Mouse (Mus musculus) spleen, postnatal 10 days (tissue): ENCODE results near the gene Nkd1.

ENCODE experiments used
- DNase-seq, 2 experiments: peaks; one replicate each; pipeline ENCODE4 v3.0.0; 2021 to 2022; ENCODE audit warnings: low spot score in 2 of 2

Gene Nkd1

DNA sequence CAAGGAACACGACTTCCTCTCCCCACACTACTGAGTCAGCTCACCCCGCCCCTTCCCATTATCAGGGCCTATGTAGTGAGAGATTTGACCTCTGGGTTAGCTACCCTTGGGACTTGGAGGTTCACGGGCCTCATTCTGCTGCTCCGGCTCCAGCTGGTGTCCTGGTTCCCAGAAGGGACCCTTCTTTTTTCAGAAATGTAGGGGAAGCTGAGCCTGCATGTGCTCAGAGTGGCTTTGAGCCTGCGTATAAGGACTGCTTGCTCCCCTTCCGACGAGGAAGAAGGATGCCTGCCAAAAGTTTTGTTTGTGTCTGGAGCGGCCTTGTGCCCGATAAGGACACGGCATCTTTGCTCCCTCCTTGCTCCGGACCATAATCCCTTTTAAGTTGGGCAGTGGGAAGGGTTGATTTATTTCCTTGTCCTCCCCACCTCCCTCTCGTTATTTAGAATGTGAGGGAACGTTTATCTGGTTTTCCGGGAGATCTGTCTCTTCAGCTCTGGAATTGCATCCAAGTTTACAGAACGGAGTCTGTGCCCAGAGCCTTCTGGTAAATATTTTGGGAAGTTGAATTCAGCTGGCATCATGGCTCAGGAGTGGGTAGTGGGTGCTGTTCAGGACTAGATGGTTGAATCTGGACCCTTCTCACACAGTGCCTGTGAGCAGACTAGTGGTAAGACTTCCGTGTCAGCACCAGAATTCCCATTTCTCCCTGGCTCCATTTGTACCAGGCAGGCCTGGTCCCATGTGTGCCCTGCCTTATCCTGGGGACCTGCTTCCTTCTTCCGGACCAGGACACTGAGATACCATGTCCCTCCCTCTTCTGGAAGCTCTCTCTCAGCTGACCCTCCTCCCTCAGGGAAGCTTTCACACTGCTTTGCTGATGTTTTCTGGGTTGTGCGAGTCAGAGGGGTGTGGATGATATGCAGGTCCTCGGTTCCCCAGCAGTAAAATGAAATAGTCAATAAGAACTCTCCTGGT lies 17.1 kb downstream of the Nkd1 start:
- no peak for DNase-seq

DNA sequence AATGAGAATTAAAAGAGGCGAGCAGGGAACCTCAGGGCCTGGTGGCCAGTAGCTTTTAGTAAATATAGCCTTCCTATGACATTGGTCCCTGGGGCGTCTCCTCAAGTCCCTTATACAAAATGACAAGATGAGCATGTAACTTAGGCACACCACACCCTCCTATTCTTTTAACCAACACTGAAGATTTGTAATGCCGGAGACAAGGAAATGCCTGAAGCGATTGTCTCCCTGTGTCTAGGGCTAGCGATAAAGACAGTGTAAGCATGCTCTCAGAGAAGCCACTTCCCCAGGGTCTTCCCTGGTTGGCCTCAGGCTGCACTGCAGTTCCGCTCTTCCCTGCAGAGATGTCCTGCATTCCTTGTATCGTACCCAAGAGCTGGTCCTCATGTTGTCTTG lies 17.8 kb downstream of the Nkd1 start:
- DNase-seq = no peak

DNA sequence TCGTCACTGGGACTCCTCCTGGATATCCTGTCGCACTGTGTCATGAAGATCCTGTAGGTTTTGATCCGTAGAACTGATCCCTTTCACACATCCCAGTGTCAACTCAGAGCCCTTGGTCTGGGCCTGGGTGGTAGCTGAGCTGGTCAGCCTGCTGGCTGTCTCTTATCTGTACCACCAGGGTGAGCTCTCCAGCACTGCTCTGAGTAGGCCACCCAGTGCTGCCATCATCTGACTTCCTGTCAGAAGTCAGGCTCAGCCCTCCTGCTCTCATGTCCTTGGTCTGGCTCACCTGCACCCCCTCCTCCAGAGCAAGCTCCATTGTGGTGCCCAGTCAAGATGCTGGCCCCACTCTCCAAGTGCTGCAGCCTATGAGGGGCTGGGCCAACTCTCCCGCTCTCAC lies 18.8 kb downstream of the Nkd1 start:
- no peak for DNase-seq

DNA sequence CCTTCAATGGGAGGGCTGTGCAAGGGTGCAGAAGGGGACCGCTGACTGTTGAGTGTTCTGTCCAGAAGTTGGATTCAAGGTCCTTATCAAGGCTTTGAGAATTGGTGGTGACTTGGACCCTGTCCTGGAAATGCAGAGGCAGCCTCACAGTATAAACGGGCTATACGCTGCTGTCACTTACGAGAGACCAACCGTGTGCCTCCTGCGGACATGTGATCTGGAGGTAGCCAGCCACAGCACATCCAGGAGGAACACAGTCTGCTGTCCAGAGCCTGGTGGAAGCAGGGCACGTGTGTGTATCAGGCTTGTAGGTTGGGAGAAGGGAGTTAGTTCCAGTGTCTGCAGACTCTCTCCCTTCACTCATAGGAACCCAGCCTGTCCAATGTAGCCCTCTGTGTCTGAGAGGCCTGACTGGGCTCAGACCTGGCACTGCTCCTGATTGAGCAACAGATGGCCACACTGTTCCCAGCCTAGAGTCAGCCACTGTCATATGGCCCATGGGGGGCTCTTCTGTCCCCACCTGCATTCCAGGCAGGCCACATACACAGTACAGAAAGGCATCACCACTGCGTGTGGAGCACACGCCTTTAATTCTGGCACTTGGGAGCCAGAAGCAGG lies 21.6 kb downstream of the Nkd1 start:
- no peak for DNase-seq

DNA sequence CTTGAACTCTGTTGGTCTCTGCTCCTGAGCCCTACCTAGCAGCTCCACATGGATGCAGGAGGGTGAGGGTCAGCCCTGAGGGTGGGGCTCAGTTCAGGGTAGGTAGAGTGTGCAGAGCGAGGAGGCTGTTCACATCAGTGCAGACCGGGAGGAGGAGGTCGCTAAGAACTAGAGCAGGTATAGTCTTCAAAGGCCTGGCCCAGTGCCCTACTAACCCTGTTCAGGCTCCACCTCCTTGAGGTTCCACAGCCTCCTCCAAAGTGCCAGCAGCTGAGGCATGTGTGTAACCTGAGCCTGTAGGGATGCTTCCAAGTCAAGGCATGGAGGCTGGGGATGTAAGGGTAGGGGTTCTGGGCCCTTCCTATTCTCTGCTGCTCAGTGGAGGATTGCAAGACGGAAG lies 23.5 kb downstream of the Nkd1 start:
- DNase-seq = no peak

DNA sequence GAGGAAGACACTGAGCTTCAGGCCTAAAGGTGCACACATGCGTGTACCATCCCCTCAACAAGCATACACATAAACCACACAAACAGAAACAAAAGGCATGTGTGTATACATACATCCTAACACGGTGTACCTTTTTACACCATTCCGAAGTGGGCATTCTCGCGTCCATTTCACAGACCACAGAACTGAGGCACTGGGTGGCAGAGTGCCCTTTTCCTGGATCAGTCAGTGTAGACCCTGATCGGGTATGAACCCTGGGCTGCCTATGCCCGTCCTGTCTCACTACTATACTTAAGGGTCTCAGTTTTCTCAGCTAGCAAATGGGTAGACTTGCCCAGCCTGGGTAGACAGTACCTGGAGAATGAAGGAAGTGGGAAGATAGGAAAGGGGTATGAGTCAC lies 24.3 kb downstream of the Nkd1 start:
- no peak for DNase-seq

DNA sequence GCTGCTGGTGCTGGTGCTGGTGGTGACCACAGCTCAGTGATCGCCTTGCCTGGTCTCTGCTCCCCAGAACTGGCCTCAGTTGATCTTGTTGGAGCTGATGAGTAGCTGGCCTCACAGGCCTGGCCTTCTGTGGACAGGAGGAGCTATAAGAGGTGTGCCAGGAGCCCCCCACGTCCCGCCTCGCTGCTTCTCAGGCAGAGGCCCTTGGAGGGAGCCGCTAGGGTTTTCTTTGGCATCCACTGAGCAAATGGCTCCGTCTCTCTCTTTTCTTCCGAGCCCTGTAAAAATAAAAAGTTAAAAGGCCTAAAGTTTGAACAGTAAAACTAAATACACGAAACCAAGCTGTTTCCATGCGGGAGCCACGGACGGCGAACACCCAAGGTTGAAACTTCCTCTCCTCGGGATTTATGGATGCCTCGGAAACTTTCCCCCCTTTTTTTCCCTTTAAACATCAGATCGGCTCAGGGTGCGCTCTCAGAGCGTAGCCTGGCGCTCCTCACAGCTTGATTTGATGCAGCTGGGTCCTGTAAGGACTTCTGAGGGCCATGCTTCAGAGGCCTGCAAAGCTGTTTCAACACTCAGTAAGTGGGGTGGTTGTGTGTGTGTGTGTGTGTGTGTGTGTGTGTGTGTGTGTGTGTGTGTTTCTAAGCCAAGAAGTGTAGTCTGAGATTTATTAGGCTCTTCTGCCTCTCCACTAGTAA lies 25.0 kb downstream of the Nkd1 start:
- DNase-seq = no peak

DNA sequence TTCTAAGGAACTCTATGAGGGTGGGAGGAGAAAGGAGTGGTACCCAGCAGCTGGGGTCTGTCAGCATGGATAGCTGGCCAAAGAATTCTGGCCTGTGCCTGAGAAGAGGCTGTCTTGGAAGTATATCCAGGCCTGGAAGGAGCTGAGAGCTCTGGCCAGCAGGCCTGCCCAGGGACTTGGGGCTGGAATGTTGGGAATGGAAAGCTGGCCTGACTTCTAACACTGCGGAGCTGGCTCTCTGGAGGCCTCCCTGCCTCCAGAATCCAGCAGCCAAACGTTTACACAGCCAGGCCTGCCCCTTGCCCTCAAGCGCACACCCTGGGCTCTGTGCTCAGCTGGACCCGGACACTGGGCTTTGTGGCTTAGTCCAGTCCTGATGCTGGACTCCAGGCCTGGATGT lies 34.5 kb downstream of the Nkd1 start:
- no peak for DNase-seq

DNA sequence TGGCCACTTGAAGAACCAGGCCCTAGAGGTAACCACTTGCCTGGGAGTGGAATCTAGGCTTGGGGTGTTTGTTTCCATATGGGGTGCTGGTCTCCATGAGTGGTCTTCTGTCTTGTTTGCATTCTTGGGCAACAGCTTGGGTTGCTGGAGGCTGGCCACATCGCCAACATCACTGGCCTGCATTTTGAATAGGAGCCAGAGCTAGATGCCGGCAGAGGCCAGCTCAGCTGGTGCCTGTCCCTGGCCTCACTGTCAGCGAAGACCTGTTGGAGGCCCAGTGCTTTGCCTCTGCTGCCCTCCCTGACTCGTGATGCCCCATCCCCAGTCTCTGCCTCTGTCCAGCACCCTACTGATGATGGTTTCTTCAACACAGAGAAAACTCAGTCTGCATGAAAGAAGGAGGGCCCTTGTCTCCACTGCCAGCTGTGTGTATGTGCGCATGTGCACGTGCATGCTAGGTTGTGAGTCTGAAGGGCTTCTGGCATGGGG lies 38.9 kb downstream of the Nkd1 start:
- no peak for DNase-seq

DNA sequence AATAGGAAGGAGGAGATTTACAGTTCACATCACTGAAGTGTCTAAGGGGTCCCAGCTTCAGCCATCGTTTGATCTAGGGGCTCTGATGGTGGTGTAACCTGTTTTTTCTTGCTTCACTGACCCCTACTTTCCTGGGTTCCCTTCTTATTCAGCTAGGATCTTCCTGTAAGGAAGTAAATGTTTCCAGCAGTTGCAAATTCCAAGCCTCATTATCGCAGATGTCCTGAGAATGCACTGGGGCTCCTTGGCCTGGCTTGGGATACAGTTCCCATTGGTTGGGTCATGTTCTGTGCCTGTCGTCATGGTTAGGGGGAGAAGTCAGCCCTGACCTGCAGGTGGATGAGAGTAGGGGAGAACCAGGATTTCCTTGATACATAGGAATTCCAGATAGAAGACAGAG lies 40.2 kb downstream of the Nkd1 start:
- no peak for DNase-seq

DNA sequence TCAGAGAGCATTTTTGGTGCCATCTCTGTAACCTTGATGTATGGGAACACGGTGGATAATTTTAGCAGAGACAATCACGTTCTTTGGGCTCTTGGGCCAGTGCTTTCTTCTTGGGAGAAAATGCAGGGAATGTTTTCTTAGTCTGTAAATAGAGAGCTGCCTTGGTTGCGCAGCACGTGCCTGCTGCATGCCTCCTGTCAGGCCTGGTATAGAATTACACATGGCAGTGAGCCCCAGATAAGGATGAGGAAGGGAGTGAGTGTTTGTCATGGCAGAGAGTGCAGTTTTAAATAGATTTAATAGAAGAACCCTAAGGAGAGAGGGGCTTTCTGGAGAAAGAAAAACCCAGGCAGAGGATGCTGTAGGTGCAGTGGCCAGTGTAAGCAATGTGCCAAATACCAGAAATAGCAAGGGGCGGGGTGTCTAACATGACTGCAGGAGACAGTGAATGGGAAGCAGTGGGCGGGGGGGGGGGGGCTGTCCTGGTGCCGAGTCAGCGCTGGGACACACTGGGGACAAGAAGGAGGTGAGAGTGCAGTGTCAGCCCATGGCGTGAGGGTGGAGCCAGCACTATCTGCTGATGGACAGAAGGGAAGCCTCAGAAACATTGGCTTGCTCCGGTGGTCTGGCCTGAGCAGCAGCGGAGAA lies 43.2 kb downstream of the Nkd1 start:
- no peak for DNase-seq

DNA sequence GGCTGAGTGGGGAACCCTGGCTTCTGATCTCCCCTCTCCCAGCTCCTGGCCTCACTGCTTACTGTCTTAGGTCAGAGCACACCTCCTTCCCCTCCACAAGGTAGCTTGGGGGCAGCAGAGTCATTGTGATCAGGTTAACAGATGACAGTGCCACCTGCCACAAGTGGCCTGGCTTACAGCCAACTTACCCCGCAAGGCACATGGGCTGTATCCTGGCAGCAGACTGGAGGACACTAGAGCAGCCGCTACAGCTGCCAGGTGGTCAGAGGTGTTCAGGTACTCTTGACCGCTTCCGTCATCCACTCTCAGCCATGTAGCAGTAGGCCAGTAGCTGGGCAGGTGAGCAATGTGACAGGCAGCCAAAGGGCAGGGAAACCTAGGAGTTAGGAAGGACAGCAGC lies 45.0 kb downstream of the Nkd1 start:
- peak in 1 of 2 experiments; percentile 60 for DNase-seq

DNA sequence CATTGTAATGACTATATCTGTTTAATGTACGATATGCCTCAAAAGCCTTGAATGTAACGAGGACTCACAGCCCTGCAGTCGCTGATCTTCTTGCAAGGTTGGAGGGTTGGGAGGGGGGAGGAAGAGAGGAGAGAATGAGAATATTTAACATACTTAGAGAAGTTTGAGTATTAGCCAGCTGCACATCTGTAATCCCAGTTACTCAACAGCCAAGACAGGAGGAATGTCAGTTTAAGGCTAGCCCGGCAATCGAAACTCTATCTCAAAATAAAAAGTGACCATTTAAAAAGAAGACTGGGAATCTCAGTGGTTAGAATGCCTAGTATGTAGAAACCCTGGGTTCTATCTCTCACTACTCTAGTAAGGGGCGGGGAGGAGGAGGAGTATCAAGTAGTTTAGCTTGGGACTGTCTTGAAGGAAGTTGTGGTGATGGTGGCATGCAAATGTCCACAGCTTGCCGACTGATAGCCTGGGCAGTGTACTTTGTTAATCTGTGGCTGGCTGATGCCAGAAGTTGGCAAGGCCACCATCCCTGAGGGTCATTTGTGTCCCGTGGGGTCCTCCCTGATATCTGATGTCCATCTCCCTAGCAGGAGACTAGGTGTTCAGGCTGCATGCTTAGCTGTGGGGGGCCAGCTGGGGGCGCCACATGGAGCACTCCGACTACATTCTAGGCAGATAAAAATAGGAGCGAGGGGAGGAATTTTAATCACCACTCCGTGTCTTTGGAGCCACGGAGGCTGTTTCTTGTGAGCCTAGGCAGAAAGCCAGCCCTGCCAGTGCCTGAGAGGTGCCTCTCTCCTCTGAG lies 46.4 kb downstream of the Nkd1 start:
- peak in 1 of 2 experiments; percentile 34 for DNase-seq

DNA sequence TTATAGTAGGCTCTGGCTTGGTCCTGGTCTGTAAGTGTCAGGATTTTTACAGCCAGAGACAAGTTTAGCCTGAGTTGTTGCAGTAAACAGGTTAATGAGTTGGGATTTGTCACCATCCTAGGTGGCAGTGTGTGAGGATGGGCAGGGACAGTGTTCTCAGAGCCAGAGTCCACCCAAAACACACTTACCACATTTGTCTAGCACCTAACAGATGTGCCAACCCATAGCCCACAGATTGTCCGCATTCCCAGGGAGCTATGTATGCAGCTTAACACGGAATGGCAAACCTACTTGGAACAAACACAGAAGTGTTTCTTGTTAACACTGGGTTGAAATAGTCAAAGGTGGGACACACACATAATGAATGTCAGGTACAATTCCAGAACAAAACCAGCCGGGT lies 47.1 kb downstream of the Nkd1 start:
- DNase-seq = no peak

DNA sequence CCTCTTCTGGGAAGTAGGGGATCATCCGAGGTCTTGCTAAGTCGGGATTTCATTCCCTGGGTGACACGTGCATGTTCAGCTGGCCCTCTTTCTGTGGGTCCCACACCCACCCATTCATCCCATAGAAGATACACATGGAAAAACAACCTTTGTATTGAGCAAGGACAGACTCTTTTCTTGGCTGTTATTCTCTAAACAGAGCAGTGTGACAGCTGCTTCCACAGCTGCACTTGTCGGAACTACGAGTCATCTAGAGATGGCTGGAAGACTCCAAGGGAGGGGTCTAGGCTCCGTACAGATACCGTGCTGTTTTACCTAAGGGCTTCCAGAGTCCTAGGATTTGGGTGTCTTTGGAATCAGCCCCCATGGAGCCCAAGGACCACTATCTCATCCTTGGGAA lies 48.2 kb downstream of the Nkd1 start:
- no peak for DNase-seq

DNA sequence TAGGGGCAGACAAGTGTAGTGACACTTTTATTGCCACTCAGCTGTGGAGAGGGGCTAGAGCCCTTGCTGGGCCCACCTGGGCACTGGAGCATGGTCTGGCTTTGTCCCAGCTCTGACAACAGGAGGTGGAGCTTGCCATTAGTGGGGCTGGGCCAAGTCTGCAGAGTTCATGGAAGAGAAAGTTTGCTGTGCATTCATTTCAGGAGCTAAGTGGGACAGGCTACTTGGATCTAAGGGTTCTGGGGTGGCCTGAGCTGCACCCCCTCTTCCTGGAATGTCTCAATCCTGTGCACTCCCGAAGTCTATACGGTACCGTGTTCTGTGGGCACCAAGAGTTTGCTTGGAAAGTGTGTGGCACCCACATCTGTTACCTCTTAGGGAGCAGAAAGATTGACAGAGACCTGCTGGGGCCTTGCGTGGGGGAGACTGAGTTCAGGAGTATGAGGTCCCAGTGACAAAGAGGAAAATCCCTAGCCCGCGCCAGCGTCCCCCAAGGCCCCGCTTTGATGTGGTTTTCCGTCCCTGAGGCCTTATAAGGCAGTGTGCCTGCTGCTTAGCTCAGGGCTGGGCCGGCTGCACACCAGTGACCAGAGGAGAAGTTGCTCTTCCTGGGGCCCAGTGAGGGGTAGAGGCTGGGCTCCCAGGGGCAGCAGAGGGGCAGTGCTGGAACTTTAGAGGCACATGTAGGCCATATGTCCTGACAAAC lies 49.3 kb downstream of the Nkd1 start:
- DNase-seq = peak in 1 of 2 experiments; percentile 52

DNA sequence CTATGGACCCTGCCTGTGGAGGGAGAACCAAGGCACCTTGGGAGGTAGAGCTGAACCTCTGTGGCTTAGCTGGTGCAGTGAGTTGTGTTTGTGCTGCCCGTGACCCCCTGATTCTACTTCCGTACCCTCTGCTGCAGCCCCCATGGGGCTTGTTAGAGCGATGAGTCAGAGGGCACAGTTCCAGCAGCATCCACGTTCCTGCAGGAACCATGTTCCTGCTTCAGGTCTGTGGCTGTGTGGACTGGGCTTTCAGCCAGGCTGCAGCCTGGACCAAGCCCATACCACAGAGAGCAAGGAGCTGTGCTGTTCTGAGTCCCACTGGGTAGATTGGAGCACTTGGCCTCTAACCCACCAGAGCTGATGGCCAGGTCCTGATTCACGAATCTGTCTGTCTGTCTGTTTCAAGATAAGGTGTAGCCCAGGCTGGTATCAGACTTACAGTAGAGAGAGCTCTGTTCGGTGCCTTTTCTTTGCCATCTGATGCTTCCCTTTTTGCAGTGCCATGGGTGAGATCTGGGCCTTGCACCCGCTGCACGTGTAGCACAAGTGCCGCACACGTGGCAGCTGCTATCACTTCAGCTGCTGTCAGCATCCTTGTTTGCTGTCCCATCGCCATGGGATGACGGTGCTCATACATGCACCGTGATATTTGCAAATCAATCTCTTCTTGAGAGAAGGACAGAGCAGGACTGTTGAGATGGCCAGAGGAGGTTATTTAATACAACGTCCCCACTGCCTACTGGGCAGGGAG lies 50.5 kb downstream of the Nkd1 start:
- no peak for DNase-seq

DNA sequence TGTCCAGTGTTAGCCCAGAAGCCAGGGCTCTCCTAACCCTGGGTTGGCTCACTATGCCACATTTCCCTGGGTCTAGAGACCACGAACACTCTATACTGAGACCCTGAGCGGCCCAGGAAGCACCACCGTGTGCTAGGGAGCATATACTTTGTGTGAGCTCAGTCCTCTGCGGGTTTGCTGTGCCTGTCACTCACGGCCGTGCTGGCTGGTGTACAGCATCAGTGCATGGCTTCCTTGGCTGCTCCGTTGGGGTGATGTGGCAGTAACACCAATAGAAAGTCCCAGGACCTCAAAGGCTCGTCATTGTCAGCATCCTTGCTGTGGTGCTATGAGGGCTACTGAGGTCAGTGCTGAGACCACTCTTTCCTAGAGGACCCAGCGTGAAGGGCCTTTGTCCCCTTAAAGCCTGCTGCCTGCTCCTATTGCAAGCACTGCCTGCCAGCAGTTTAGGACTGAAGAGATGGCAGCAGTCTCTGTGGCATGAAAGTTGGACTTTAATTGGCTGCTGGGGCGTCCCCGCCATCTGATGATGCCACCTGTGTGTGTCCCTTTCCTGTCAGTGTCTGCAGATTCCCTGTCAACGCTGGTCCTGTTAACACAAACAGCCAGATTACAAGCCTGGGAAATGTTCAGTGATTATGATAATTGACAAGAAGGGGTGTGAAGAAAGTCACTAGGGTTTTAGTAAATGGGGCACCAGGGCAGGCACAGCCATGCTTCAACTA lies 51.2 kb downstream of the Nkd1 start:
- DNase-seq = no peak
